Mouse (Mus musculus): ENCODE data around the gene Isg20l2. TPM values are rescaled to one million over a fixed set of nuclear protein-coding genes. Genes with fewer than 3 reads are reported as not detected.
A peak's percentile ranks its signal among the peaks of the same experiment; 100 is the strongest.

Isg20l2 gene
- polyA plus RNA-seq, 1 experiment from 2014 or later = 40.8 TPM

DNA sequence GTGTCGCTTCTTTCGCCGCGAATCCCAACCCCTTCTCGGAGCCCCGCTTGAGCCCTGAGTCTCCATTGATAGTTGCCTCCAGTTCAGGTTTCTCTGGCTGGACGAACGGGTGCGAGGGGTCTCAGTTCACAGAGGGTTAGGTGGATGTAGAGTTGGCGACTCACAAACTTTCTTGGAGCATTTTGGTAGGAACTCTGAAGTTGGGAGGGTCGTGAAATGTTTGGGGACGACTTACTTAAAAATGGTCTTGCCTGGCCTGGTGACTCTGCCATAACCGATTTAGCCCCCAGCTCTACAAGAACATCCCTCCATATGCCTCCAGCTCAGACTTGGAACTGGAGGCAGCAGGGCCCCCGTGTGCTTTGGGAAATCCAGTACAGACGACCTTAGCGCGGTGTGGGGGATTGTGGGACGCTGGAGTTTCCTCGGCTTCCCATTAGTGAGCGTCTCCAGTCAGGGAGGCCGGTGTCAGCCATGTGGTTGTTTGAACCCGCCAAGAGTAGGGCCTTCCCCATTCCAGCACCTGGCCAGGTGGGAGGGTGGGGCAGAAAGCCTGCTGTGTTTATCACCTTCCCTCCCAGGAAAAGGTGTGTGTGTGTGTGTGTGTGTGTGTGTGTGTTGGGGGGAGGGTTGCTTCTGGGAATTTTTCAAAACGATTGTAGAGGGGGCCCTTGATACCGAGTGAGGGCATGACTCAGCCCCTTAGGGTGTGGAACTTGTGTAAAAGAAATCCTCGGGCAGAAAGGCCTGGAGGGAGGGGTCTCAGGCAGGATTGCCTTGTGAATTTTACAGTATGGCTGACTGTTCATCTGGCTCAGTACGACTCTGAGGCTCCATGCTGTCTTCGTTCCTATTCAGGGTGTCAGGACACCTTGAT is 22.9 kb upstream of the Isg20l2 start:
- peak; percentile 35; the same call in 1 of the 2 replicates for ATAC-seq (ENCODE audit: insufficient read depth, low FRiP score)
- H3K4me3 ChIP-seq (replicated peaks; ENCODE audit: low read length) = peak overlapping the region; percentile 98

GRCm38 (mm10) chr3:87907906-87908305 is 22.2 kb upstream of the Isg20l2 start:
- Histone ChIP-seq H3K4me1 (ENCODE audit: control insufficient read depth, insufficient read depth, low read length) (peaks cover 43% of the 10 kb centered on the region), H3K27ac (ENCODE audit: low read length) (peak overlapping the region; percentile 95), H3K4me3 (replicated peaks; ENCODE audit: low read length) (peak overlapping the region; percentile 98), H3K27me3 (ENCODE audit: control insufficient read depth, insufficient read depth, low read length) (no peaks in the 10 kb centered on the region), H3K9me3 (replicated peaks; ENCODE audit: control insufficient read depth, low read length) (no peaks in the 10 kb centered on the region), H3K4me2 (ENCODE audit: low read depth, low read length) (peak overlapping the region; percentile 86), H3K36me3 (ENCODE audit: control insufficient read depth, insufficient read depth, low read length) (peaks cover under 1% of the 10 kb centered on the region; the same call in 1 of the 2 replicates), H3K9ac (ENCODE audit: low read length) (peak overlapping the region; percentile 99)
- no peak for ATAC-seq (ENCODE audit: insufficient read depth, low FRiP score)
- WGBS = 0% methylated on average over 1 of the region's 1 CpGs

More for the DNA sequence above, 22.9 kb upstream of the Isg20l2 start:
- no peaks in the 10 kb centered on the region for H3K27me3 ChIP-seq (ENCODE audit: control insufficient read depth, insufficient read depth, low read length)
- no peaks in the 10 kb centered on the region for H3K36me3 ChIP-seq (ENCODE audit: control insufficient read depth, insufficient read depth, low read length)
- peak overlapping the region; percentile 86 for H3K4me2 ChIP-seq (ENCODE audit: low read depth, low read length)
- peak overlapping the region; percentile 99 for H3K9ac ChIP-seq (ENCODE audit: low read length)
- under 1% methylated on average over 27 of the region's 27 CpGs for WGBS
- peak overlapping the region; percentile 95 for H3K27ac ChIP-seq (ENCODE audit: low read length)
- no peaks in the 10 kb centered on the region for H3K9me3 ChIP-seq (replicated peaks; ENCODE audit: control insufficient read depth, low read length)
- peaks cover 43% of the 10 kb centered on the region for H3K4me1 ChIP-seq (ENCODE audit: control insufficient read depth, insufficient read depth, low read length)

DNA sequence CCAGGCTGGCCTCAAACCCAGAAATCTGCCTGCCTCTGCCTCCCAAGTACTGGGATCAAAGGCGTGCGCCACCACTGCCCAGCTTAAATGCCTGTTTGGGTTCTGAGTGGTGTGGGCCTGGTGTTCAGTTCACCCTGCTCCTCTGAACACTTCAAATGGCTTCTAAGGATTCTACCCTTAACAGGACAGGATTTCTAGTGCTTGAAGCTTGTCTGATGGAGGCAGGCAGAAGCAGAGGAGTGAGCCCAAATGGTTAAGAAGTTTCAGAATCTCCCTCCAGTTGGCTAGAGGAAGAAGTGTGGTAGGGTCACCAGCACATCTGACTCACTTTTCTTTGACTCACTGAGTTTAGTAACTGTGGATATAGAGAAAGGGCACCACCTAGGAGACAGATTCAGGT is 20.7 kb upstream of the Isg20l2 start:
- WGBS = 88% methylated on average over 2 of the region's 2 CpGs
- no peak for ATAC-seq (ENCODE audit: insufficient read depth, low FRiP score)
- Histone ChIP-seq H3K4me3 (replicated peaks; ENCODE audit: low read length) (peak overlapping the region; percentile 43; the same call in 1 of the 2 replicates), H3K27me3 (ENCODE audit: control insufficient read depth, insufficient read depth, low read length) (no peaks in the 10 kb centered on the region), H3K4me2 (ENCODE audit: low read depth, low read length) (peak overlapping the region; percentile 62), H3K36me3 (ENCODE audit: control insufficient read depth, insufficient read depth, low read length) (peaks cover 15% of the 10 kb centered on the region), H3K9ac (ENCODE audit: low read length) (peak overlapping the region; percentile 62), H3K9me3 (replicated peaks; ENCODE audit: control insufficient read depth, low read length) (no peaks in the 10 kb centered on the region), H3K4me1 (ENCODE audit: control insufficient read depth, insufficient read depth, low read length) (peaks cover 43% of the 10 kb centered on the region), H3K27ac (ENCODE audit: low read length) (peak overlapping the region; percentile 95)

DNA sequence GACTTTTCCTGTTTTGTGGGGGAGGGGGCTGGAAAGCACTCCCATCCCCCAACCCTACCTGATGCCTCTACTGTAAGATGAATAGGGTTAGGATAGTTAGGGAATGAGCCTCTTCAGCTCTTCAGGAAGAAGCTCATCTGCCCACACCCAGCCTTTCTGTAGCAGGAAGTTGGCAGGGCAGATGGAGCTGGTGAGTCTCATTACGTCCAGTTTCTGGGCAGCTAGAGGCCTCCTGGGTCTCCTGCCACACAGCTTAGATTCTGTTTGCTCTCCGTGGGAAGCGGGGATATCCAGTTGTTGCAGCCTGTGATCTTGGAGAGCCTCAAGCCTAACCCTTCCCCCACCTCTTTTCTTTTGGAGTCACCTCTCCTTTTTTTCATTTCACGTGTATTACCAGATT is 20.2 kb upstream of the Isg20l2 start:
- 8% methylated on average over 4 of the region's 4 CpGs for WGBS
- no peak for ATAC-seq (ENCODE audit: insufficient read depth, low FRiP score)
- Histone ChIP-seq H3K36me3 (ENCODE audit: control insufficient read depth, insufficient read depth, low read length) (peaks cover 19% of the 10 kb centered on the region), H3K27me3 (ENCODE audit: control insufficient read depth, insufficient read depth, low read length) (no peaks in the 10 kb centered on the region), H3K4me1 (ENCODE audit: control insufficient read depth, insufficient read depth, low read length) (peaks cover 43% of the 10 kb centered on the region), H3K9ac (ENCODE audit: low read length) (peak overlapping the region; percentile 62), H3K27ac (ENCODE audit: low read length) (peak overlapping the region; percentile 95), H3K9me3 (replicated peaks; ENCODE audit: control insufficient read depth, low read length) (no peaks in the 10 kb centered on the region), H3K4me3 (replicated peaks; ENCODE audit: low read length) (peak overlapping the region; percentile 43), H3K4me2 (ENCODE audit: low read depth, low read length) (peak overlapping the region; percentile 62)

GRCm38 (mm10) chr3:87910573-87911141 is 19.5 kb upstream of the Isg20l2 start:
- Histone ChIP-seq H3K36me3 (ENCODE audit: control insufficient read depth, insufficient read depth, low read length) (peaks cover 22% of the 10 kb centered on the region), H3K4me3 (replicated peaks; ENCODE audit: low read length) (peak overlapping the region; percentile 43), H3K9me3 (replicated peaks; ENCODE audit: control insufficient read depth, low read length) (no peaks in the 10 kb centered on the region), H3K4me2 (ENCODE audit: low read depth, low read length) (peak overlapping the region; percentile 62), H3K27ac (ENCODE audit: low read length) (peak overlapping the region; percentile 95), H3K4me1 (ENCODE audit: control insufficient read depth, insufficient read depth, low read length) (peaks cover 43% of the 10 kb centered on the region), H3K9ac (ENCODE audit: low read length) (peak overlapping the region; percentile 62), H3K27me3 (ENCODE audit: control insufficient read depth, insufficient read depth, low read length) (no peaks in the 10 kb centered on the region)
- 10% methylated on average over 12 of the region's 12 CpGs for whole genome bisulfite sequencing
- peak; percentile 37 for ATAC-seq (ENCODE audit: insufficient read depth, low FRiP score)

GRCm38 (mm10) chr3:87913491-87913890 is 16.6 kb upstream of the Isg20l2 start:
- Histone ChIP-seq H3K9me3 (replicated peaks; ENCODE audit: control insufficient read depth, low read length) (no peaks in the 10 kb centered on the region), H3K9ac (ENCODE audit: low read length) (no peak overlapping the region), H3K4me1 (ENCODE audit: control insufficient read depth, insufficient read depth, low read length) (peaks cover 34% of the 10 kb centered on the region), H3K36me3 (ENCODE audit: control insufficient read depth, insufficient read depth, low read length) (peaks cover 31% of the 10 kb centered on the region), H3K27me3 (ENCODE audit: control insufficient read depth, insufficient read depth, low read length) (no peaks in the 10 kb centered on the region), H3K4me3 (replicated peaks; ENCODE audit: low read length) (no peak overlapping the region), H3K4me2 (ENCODE audit: low read depth, low read length) (no peak overlapping the region), H3K27ac (ENCODE audit: low read length) (no peak overlapping the region)
- no peak for ATAC-seq (ENCODE audit: insufficient read depth, low FRiP score)
- 81% methylated on average over 7 of the region's 7 CpGs for WGBS

DNA sequence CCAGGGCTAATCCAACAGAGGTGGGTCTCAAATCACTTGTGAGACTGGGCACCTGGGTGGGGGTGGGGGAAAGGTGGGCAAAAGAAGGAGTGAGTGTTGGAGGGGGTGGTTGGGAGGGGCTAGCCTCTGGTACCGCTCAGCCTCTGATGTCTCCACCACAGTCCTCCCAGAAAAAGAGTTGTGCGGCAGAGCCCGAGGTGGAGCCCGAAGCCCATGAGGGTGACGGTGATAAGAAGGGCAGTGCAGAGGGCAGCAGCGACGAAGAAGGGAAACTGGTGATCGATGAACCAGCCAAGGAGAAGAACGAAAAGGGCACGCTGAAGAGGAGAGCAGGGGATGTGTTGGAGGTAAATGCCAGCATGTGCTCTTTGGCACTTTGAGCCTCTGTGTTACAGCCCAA is 16.2 kb upstream of the Isg20l2 start:
- Histone ChIP-seq H3K27ac (ENCODE audit: low read length) (no peak overlapping the region), H3K9me3 (replicated peaks; ENCODE audit: control insufficient read depth, low read length) (no peaks in the 10 kb centered on the region), H3K4me1 (ENCODE audit: control insufficient read depth, insufficient read depth, low read length) (peaks cover 32% of the 10 kb centered on the region), H3K27me3 (ENCODE audit: control insufficient read depth, insufficient read depth, low read length) (no peaks in the 10 kb centered on the region), H3K9ac (ENCODE audit: low read length) (no peak overlapping the region), H3K36me3 (ENCODE audit: control insufficient read depth, insufficient read depth, low read length) (peaks cover 31% of the 10 kb centered on the region), H3K4me2 (ENCODE audit: low read depth, low read length) (no peak overlapping the region), H3K4me3 (replicated peaks; ENCODE audit: low read length) (no peak overlapping the region)
- WGBS = 89% methylated on average over 10 of the region's 10 CpGs
- ATAC-seq (ENCODE audit: insufficient read depth, low FRiP score) = no peak

- H3K4me2 ChIP-seq (ENCODE audit: low read depth, low read length) = no peak overlapping the region
- no peak overlapping the region for H3K4me3 ChIP-seq (replicated peaks; ENCODE audit: low read length)
- no peaks in the 10 kb centered on the region for H3K27me3 ChIP-seq (ENCODE audit: control insufficient read depth, insufficient read depth, low read length)
- no peak overlapping the region for H3K27ac ChIP-seq (ENCODE audit: low read length)
- H3K36me3 ChIP-seq (ENCODE audit: control insufficient read depth, insufficient read depth, low read length) = peaks cover 35% of the 10 kb centered on the region
- H3K4me1 ChIP-seq (ENCODE audit: control insufficient read depth, insufficient read depth, low read length) = peaks cover 7% of the 10 kb centered on the region; the same call in 1 of the 2 replicates
- H3K9ac ChIP-seq (ENCODE audit: low read length) = no peak overlapping the region
- ATAC-seq (ENCODE audit: insufficient read depth, low FRiP score) = no peak
- 79% methylated on average over 1 of the region's 1 CpGs for WGBS
- no peaks in the 10 kb centered on the region for H3K9me3 ChIP-seq (replicated peaks; ENCODE audit: control insufficient read depth, low read length)
Observed at GRCm38 (mm10) chr3:87916990-87917389, 13.1 kb upstream of the Isg20l2 start.

- no peak overlapping the region for H3K4me3 ChIP-seq (replicated peaks; ENCODE audit: low read length)
- H3K9ac ChIP-seq (ENCODE audit: low read length) = no peak overlapping the region
- ATAC-seq (ENCODE audit: insufficient read depth, low FRiP score) = no peak
- no peaks in the 10 kb centered on the region for H3K27me3 ChIP-seq (ENCODE audit: control insufficient read depth, insufficient read depth, low read length)
- no peak overlapping the region for H3K4me2 ChIP-seq (ENCODE audit: low read depth, low read length)
- H3K9me3 ChIP-seq (replicated peaks; ENCODE audit: control insufficient read depth, low read length) = no peaks in the 10 kb centered on the region
- 94% methylated on average over 1 of the region's 1 CpGs for WGBS
- H3K27ac ChIP-seq (ENCODE audit: low read length) = no peak overlapping the region
- peaks cover 4% of the 10 kb centered on the region; the same call in 1 of the 2 replicates for H3K4me1 ChIP-seq (ENCODE audit: control insufficient read depth, insufficient read depth, low read length)
- H3K36me3 ChIP-seq (ENCODE audit: control insufficient read depth, insufficient read depth, low read length) = peaks cover 35% of the 10 kb centered on the region
Observed at GRCm38 (mm10) chr3:87918551-87918950, 11.6 kb upstream of the Isg20l2 start.

Measured in stomach, embryonic 16.5 days (tissue).